Mouse (Mus musculus): ENCODE results near the gene Dock9.

The Dock9 gene

GRCm38 (mm10) chr14:121504781-121505484 is 292.7 kb downstream of the Dock9 start, which contains the start of gene Slc15a1:
TSS of gene Slc15a1 (minus strand) at chr14:121505252.
- DNase-seq = no peak

DNA sequence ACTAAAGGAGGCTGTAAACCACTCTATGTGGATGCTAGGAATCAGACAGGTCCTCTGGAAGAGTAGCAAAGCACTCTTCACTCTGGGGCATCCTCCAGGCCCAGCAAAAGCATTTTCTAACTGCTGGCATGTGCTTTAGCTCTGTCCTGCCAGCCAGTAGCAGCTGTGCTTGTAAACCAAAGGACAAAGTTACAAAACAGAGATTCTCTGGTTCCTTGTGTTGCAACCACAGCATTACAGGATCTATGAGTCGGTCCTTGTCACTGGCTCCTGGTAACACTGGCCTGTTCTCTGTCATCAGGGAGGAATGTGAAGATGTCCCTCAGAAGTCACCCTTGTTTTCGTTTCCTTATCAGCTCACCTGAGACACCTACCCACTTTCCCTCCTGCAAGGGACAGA is 297.1 kb downstream of the Dock9 start:
- no peak for DNase-seq

- DNase-seq = no peak
Measured at GRCm38 (mm10) chr14:121499769-121500168, 297.9 kb downstream of the Dock9 start.

- no peak for DNase-seq
Measured at GRCm38 (mm10) chr14:121497800-121498199, 299.8 kb downstream of the Dock9 start.

DNA sequence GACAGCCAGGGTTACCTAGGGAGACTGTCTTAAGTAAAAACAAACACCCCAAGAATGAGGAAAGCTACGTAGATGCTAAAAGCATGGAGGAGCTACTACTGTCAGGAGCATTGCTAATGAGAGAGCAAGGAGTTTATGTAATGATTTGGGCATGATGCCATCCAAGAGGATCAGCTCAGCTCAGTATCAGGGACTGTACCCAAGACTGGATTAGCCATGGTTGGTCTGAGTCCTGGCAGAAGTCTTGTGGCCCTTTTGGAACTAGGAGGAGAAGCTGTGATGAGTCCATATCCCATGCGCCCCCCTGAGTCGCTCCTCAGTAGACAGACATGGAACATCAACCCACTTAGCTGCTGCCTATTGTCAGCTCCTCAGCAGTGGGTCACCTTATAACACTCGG is 301.9 kb downstream of the Dock9 start:
- no peak for DNase-seq

GRCm38 (mm10) chr14:121495120-121495519 is 302.5 kb downstream of the Dock9 start:
- DNase-seq = no peak

- DNase-seq = no peak
Measured at GRCm38 (mm10) chr14:121494238-121494637, 303.4 kb downstream of the Dock9 start.

DNA sequence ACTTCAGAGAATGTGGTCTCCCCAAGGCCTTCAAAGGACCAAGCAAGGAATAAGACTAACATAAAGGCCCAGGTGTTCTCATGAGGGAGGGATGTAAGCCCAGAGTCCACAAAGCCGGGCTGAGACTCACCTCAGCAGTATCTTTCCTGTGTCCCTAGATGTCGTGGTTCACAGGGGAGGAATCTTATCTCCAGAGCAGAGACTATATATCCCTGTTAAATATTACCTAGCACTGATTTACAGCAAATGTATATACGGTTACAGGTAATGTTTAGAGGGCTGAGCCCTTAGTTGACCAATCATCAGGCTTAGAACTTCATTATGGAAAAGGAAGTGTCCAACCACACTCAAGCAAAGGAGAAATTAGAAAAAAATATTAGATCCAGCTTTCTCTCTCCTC is 303.9 kb downstream of the Dock9 start:
- no peak for DNase-seq

DNA sequence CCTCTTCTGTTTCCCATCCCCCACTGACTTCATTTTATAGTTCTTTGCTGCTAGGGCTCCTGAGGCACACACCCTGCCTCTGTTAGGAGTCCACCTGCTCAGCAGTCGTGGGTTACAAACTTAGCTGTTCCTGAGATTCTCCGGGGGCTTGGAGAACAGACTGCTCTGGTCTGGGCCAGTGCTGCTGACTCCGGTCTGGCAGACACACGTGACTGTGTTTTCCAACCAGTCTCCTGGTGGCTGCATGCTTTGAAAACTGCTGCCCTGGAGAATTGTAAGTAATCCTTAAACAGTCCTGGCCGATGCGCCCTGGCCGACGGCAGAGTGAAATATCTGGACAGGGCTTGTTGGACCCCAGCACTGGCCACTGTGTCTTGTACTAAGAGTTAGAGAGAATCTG is 305.3 kb downstream of the Dock9 start:
- no peak for DNase-seq

Measured in heart, adult 11 months (tissue).